Mouse (Mus musculus): ENCODE measurements around the gene Bicd2.
"Not testable (repeated sequence)": the region's sequence is repeated elsewhere in the genome, so short reads cannot be mapped to it uniquely, and the experiment has no call there.

Bicd2 gene

DNA sequence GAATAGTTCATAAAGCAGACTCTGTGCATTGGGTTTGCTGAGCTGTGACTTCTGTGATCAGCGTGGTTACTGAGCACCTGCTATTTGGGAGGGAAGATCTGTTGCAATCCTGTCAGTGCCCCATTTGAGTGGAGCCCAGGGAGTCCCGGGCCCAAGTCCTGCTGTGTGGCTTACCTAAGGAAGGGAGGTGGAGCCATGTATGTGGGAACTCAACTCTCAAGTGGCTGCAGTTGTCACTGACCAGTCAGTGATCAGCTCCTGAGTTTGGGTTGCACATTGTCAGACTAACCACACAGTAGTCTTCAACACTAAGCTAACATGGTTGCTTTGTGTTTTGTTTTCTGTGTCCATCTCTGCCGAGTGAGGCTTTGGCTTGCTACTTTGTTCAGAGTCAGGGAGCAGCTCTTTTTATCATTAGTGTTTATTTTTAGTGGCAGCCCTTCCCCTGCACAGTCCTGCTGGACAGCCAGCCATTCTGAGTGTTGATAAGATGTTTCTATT lies 19.6 kb downstream of the Bicd2 start:
- DNase-seq (ENCODE audit: low spot score): no peak

DNA sequence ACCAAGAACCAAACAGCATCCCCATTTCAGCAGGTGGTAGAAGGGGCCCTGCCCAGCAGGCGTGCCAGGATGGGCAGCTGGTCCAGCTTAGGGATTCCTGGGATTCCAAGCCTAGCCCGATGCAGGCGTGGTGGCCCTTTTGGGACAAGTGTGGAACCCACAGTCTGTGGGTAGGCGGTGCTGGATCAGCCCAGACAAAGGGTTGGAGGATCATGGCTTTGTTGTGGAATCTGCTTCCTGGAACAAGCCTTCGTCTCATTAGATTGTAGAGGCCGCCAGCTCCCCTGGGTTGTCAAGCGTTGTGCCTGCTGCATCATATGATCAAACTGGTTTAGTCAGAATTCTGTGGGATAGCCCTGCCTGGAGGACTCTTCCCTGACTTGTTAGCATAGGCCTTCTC lies 21.0 kb downstream of the Bicd2 start:
- no peak for DNase-seq (ENCODE audit: low spot score)

DNA sequence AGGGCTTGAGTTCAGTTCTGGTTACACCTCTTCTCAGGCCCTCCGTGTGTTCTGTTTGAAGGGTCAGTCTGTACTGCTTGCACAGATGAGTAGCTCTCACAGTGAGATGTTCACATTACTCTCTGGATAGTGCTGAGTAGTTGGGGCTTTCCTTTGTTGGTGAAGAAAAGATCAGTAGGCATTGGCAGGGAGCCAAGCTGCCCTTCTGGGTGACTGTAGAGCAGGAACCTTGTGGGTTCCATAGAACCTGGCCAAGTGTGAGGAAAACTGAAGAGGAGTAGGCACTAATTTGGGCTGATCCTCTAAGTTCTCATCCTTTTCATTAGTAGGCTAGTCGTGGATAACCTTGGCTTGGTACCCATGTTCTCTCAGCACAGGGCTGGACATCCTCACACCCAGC lies 21.4 kb downstream of the Bicd2 start:
- no peak for DNase-seq (ENCODE audit: low spot score)

- peak; percentile 52 for DNase-seq (ENCODE audit: low spot score)
These were observed 23.3 kb downstream of the Bicd2 start for GRCm38 (mm10) chr13:49364716-49365115.

DNA sequence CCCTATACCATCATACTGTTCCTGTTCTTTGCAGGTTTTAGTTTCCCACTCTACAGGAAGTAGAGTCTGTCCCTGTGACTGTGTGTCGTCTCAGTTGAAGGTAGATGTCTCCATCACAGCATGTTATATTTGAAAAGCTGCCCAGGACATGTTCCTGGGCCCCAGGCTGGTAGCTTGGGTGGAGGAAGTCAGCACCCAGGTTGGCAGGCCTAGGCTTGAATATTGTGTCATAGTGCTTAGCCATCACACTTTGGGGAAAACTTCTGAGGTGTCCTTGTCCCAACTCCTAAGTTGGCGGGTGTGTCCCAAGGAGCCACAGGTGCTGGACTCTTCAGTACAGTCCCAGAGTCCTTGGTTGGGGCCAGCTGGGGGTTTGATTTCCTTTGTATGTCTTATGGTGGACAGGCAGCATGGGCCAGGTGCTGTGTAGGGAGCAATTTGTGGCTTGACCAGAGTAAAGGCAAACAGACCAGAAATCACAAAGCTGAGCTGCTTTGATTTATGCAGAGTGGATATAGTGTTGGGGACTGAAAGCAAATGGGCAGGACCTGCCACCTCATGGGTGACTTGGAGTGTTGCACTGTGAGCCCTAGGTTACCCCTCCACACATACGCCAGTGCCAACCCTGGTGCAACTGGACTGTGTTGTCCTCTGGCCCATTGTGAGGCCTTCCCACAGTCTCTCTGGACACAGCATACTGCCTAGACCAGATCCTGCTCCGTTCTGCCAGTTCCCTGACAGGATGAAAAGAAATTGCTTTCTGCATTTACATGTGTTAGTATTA lies 26.5 kb downstream of the Bicd2 start:
- no peak for DNase-seq (ENCODE audit: low spot score)

GRCm38 (mm10) chr13:49369404-49369803 lies 28.0 kb downstream of the Bicd2 start:
- DNase-seq (ENCODE audit: low spot score): no peak

DNA sequence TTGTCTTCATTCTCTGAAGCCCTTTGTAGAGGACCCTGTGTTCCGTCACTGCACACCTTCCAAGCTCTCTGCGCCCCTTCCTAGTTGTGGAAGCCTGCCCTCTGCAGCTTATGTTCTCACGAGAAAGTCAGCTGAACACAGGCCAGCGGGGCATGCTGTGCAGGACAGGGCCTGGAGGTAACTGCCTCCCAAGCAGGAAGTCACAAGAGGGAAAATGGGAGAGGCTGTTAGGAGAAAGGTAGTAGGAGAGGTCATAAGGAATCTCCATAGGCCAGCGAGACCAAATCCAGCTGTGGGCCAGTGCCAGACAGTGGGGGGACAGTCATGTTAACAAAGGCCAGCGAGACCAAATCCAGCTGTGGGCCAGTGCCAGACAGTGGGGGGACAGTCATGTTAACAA lies 28.8 kb downstream of the Bicd2 start:
- not testable (repeated sequence) for DNase-seq (ENCODE audit: low spot score)

- DNase-seq (ENCODE audit: low spot score): not testable (repeated sequence)
These were observed 29.5 kb downstream of the Bicd2 start for GRCm38 (mm10) chr13:49370916-49371315.

GRCm38 (mm10) chr13:49371428-49371899 lies 30.1 kb downstream of the Bicd2 start:
- peak; percentile 92 for DNase-seq (ENCODE audit: low spot score)

DNA sequence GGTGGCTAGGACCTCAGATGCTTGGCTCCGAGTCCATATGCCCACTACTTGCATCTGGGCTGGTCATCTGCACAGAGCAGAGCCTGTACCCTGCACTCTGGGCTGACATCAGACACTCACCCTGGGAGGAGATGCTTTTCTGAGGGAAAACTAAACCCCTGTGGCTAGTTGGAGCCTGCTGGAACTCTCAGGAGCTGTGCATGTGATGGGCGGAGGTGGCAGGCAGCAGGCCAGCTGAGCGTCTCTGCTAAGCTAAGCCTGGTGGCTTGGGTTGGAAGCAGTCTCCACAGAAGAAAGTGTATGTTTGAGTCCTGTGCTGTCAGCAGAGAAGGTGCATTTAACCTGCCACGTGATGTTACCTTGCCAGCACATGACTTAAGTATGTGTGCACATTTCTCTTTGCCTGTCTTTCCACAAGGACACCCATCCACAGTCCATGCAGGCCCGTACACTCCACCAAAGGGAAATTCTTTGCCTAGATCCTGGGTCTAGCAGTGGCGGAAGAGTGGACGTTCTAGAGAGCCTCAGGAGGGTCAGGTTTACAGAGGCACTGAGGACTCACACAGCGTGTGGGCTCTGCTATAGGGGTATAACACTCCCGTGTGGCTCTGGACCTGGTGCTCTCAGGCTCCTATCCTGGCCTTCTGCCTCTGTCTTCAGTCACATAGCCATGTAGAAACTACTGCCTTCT lies 31.1 kb downstream of the Bicd2 start:
- DNase-seq (ENCODE audit: low spot score): no peak

DNA sequence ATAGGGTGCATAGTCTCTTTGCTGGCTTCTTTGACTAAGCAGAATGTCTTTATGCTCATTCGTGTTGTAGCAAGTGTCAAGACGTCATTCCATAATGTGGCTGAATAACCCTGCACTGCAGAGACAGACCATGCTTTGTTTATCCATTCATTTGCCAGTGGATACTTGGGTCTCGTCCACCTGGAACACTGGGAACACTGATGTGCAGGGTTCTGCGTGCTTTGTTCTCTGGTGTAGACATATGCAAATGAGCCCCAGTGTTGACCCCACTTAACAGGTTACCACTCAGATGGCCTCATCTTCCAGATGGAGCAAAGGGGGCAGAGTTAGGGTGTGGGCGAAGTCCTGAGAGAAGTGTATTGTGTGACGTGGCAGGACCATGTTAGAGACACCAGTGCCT lies 32.9 kb downstream of the Bicd2 start:
- no peak for DNase-seq (ENCODE audit: low spot score)

DNA sequence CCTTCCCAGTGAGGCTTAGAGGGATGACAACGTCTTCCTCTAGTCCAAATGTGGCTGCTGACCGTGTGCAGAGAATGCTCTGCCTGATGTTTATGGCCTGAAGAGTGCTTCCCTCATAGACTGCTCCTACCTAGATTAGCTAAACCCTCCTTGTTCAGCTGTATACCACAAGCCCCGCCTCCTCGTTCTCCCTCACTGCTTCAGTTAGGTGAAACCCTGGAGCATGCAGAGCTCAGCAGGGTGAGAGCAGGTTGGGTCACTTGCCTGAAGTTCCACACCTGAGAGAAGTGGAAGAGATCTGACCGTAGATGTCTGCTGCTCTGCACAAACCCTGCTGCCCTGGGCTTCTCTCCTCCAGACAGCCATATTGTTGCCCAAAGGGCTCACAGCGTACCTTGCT lies 33.3 kb downstream of the Bicd2 start:
- DNase-seq (ENCODE audit: low spot score): no peak

DNA sequence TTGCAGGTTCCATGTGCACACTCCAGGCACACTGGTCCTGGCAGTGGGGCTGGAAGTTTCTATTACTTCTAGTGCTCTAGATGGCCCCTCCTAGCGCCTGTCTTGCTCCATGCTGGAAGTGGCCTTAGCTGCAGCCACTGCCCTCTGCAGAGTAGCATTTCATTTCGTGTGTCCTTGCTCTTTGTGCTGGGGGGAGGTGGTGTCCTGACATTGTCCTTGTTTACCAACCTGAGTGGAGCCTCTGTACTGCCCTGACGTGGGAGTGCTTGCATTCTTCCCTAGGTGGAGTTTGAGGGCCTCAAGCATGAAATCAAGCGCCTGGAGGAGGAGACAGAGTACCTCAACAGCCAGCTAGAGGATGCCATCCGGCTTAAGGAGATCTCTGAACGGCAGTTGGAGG lies 36.2 kb downstream of the Bicd2 start:
- peak; percentile 25 for DNase-seq (ENCODE audit: low spot score)

DNA sequence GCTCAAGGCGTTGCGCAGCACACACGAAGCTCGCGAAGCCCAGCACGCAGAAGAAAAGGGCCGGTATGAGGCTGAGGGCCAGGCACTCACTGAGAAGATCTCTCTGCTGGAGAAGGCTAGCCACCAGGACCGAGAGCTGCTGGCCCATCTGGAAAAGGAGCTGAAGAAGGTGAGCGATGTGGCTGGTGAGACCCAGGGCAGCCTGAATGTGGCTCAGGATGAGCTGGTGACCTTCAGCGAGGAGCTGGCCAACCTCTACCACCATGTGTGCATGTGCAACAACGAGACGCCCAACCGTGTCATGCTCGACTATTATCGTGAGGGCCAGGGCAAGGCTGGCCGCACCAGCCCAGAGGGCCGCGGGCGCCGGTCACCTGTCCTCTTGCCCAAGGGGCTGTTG lies 37.9 kb downstream of the Bicd2 start:
- DNase-seq (ENCODE audit: low spot score): no peak

- peak; percentile 87 for DNase-seq (ENCODE audit: low spot score)
These were observed 39.8 kb downstream of the Bicd2 start for GRCm38 (mm10) chr13:49381230-49381629.

- DNase-seq (ENCODE audit: low spot score): no peak
These were observed 41.6 kb downstream of the Bicd2 start for GRCm38 (mm10) chr13:49382997-49383396.

DNA sequence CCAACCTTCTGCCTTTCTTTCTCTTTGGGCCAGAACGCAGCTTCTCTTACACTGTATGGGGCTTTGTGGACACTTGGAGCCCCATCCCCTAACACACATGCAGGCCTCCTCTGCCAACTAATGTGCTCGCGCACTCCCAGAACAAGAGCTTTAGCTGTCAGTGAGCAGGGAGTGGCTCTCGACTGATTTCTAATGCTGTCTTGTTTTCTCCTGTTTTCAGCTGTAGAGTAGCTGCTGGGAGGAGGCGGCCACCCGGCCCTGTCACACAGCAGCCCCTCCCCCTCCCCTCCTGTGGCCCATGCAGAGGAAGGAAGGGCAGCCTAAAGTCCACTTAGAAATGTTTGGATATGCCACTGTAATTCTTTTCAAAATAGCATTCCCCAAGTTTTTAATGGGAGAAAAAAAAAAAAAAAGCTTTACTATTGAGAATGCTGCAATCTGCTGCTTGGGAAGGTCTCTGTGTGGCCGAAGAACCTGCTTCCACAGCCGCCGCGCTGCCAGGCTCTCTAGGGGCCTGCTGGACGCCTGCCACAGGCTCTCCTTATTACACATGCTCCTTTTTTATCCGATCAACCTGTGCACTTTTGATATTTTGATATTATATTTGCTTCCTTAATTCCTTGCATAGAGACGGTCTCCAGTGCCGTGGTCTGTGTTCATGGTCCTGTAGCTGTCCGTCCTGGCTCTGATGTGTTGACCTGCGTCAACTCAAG lies 43.5 kb downstream of the Bicd2 start:
- DNase-seq (ENCODE audit: low spot score): no peak

- DNase-seq (ENCODE audit: low spot score): no peak
These were observed 50.0 kb downstream of the Bicd2 start for GRCm38 (mm10) chr13:49391374-49391773.

DNA sequence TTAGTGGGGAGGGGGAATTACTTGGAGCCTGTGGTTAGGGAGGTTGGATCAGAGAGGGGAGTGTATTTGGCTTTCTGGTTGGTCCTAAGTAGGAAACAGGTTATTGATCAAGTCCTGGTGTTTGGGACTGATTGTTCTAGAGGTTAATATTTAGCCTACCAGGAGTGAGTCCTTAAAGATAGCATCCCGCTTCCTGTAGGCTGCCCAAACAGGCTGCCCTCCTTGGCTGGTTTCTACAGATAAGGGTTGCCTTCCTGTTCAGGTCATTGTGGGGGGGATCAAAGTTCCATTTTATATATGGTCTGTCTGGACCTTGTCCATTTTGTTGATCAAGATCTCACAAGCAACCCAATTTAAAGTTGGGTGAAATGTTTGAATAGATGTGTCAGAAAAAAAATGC lies 52.2 kb downstream of the Bicd2 start:
- DNase-seq (ENCODE audit: low spot score): no peak

DNA sequence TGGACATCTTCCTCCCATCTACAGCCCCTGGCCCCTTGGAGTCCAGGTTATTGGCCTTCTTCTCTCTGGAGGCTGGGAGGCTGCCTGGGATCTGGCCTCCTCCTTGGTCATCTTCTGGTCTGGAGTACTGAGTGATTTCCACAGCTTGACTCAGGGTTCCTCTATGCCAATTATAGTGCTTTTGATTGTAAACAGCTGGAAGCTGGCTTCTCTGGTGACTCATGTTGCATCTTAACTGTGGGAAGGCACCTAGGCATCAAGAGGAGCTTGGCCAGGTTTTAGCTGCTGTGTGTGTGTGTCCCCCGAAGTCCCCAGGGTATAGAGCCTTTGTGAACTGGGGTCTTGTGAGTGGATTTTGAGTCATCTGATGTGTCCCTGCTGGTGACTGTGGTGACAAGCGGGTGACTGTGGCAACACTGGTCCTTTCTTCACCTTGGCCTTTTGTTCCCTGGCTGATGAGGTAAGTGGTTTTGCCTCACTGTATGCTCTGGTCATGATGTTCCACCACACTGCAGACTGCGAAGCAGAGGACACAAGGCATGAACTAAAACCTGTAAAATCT lies 53.6 kb downstream of the Bicd2 start:
- no peak for DNase-seq (ENCODE audit: low spot score)

- DNase-seq (ENCODE audit: low spot score): no peak
These were observed 55.4 kb downstream of the Bicd2 start for GRCm38 (mm10) chr13:49396798-49397197.

GRCm38 (mm10) chr13:49398191-49398590 lies 56.8 kb downstream of the Bicd2 start:
- no peak for DNase-seq (ENCODE audit: low spot score)

Measured in lung, postnatal 25 days (tissue).